Mouse (Mus musculus) left cerebral cortex, adult 6 months (tissue): ENCODE results near the gene Gm17018. TPM values are rescaled to one million over a fixed set of nuclear protein-coding genes. Genes with fewer than 3 reads are reported as not detected.

Experiments used
- long read RNA-seq, 2 experiments: library from polyadenylated mRNA; unstranded; transcript quantifications; one replicate each; pipeline ENCODE4 v2.0.0; 2019 to 2020
- polyA plus RNA-seq: library from polyadenylated mRNA; unstranded; fragments of <200 nt; fragmentation: Nextera tagmentation; gene quantifications from 2 replicates; pipeline ENCODE4 v1.2.3, GENCODE M21; 2021

Gene Gm17018
- polyA plus RNA-seq, result 167 and 207 TPM in 2 replicates
- long read RNA-seq, experiment 1, transcript Gm17018-201 (6 exons, 1,353 nt), result major isoform, 56 of 73 reads
- long read RNA-seq, experiment 1, partial matches to known transcripts, result 3 of 73 reads
- long read RNA-seq, experiment 1, other reads (novel, unspliced or antisense), result 14 of 73 reads
- long read RNA-seq, experiment 2, transcript Gm17018-201 (6 exons, 1,353 nt), result major isoform, 180 of 245 reads
- long read RNA-seq, experiment 2, partial matches to known transcripts, result 12 of 245 reads
- long read RNA-seq, experiment 2, other reads (novel, unspliced or antisense), result 52 of 245 reads

DNA sequence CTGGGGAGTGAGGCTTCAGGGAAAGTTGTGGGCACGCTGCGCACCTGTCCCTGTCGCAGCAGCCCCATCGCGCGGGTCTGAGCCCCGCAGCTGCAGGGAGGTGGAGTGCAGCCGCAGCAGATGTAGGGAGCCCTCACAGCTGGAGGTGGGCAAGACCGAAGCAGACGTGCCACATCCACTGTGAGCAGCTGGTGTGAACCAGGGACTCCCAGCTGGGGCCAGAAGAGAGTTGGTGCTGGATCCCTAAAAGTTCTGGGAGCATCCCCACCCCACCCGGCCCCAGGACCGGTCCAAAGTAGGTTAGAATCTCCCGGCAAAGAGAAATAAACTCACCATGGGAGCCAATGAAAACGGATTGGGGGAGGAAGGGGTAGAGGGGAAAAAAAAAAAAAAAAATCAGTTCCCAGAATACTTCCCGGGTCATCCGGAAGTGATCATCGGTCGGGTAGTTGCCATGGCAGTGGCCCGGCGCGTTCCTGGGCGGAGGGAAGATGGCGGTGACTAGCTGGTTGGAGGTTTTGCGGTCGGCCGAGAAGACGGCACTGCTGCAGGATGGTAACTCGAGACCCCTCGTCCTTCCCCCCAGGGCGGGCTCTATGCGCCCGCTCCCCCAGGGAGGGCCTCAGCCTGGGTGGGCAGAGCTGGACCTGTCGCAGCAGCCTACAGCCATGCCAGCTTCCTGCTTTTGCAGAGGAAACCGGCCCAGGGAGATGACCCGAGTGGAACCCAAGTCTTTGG is at the start of gene Gm17018, which contains the start of gene Poll:
Gene Gm17018, plus strand, starts transcription at position 463 of the 738 bp plus-strand sequence.
Gene Poll, minus strand, starts transcription at position 379 of the 738 bp plus-strand sequence.

Other genes with a start within 250 kb of the Gm17018 start
- 67.3 and 72.0 TPM in 2 replicates for gene Btrc, start 196.9 kb upstream of the Gm17018 start, polyA plus RNA-seq
- gene Poll, start 84 bp upstream of the Gm17018 start, polyA plus RNA-seq, result 13.0 and 16.8 TPM in 2 replicates
- gene Fbxw4, start 99.7 kb downstream of the Gm17018 start, polyA plus RNA-seq, result 7.8 and 8.6 TPM in 2 replicates
- gene Fgf8, start 182.3 kb downstream of the Gm17018 start, polyA plus RNA-seq, result not detected in 2 replicates
- gene Npm3, start 189.0 kb downstream of the Gm17018 start, polyA plus RNA-seq, result 4.1 and 4.3 TPM in 2 replicates
- gene Mgea5, start 223.2 kb downstream of the Gm17018 start, polyA plus RNA-seq, result 22.4 and 34.7 TPM in 2 replicates